Mouse (Mus musculus) heart, embryonic 14.5 days (tissue): ENCODE results near the gene Abca6. TPM values are rescaled to one million over a fixed set of nuclear protein-coding genes. Genes with fewer than 3 reads are reported as not detected.

Experiments
- ATAC-seq: fragments of 200-750 bp; cut with Nextera tagmentation; 2 replicates; pipeline ENCODE4 v1.8.0; 2017; ENCODE audit warnings: low read depth, moderate TSS enrichment; ENCODE audit not compliant: insufficient number of reproducible peaks, insufficient read depth, low FRiP score
- H3K27ac ChIP-seq, 2 experiments: fragments of 200-500 bp in 1 of 2; fragments of 300-500 bp in 1 of 2; sonication (generic) in 1 of 2; replicated peaks in 1 of 2; 2 replicates each; pipeline ENCODE4 v1.5.1; 2012 to 2014; ENCODE audit warnings: low read depth in 2 of 2, low read length in 2 of 2, control low read depth in 1 of 2, mild to moderate bottlenecking in 1 of 2, mixed read lengths in 1 of 2; ENCODE audit not compliant: control insufficient read depth in 1 of 2, insufficient read depth in 1 of 2
- H3K27me3 ChIP-seq: fragments of 300-500 bp; sonication (generic); 2 replicates; pipeline ENCODE4 v1.6.1; 2014; ENCODE audit warnings: mild to moderate bottlenecking, low read length, control low read depth; ENCODE audit not compliant: control insufficient read depth, insufficient read depth
- H3K36me3 ChIP-seq: fragments of 300-500 bp; sonication (generic); 2 replicates; pipeline ENCODE4 v1.6.1; 2014; ENCODE audit warnings: mild to moderate bottlenecking, control low read depth, low read length, mixed read lengths; ENCODE audit not compliant: control insufficient read depth, insufficient read depth
- H3K4me1 ChIP-seq, 2 experiments: fragments of 200-500 bp in 1 of 2; fragments of 300-500 bp in 1 of 2; sonication (generic) in 1 of 2; 2 replicates each; pipeline ENCODE4 v1.6.1; 2012 to 2014; ENCODE audit warnings: low read length in 2 of 2, control low read depth in 1 of 2, mixed read lengths in 1 of 2; ENCODE audit not compliant: control insufficient read depth in 2 of 2, insufficient read depth in 2 of 2
- H3K4me2 ChIP-seq: fragments of 300-500 bp; sonication (generic); 2 replicates; pipeline ENCODE4 v1.6.1; 2014; ENCODE audit warnings: mild to moderate bottlenecking, low read length
- H3K4me3 ChIP-seq, 2 experiments: fragments of 200-500 bp in 1 of 2; fragments of 300-500 bp in 1 of 2; sonication (generic) in 1 of 2; 2 replicates each; pipeline ENCODE4 v1.5.1; 2012 to 2014; ENCODE audit warnings: low read length in 2 of 2, mild to moderate bottlenecking in 2 of 2, control low read depth in 1 of 2, low read depth in 1 of 2, moderate library complexity in 1 of 2; ENCODE audit not compliant: control insufficient read depth in 1 of 2, insufficient read depth in 1 of 2
- H3K9ac ChIP-seq: fragments of 300-500 bp; sonication (generic); 2 replicates; pipeline ENCODE4 v1.6.1; 2014; ENCODE audit warnings: mild to moderate bottlenecking, low read length
- H3K9me3 ChIP-seq: fragments of 300-500 bp; sonication (generic); 2 replicates; pipeline ENCODE4 v1.6.1; 2016; ENCODE audit warnings: low read length, control low read depth; ENCODE audit not compliant: control insufficient read depth
- WGBS: fragments of 180-500 bp; shearing (Covaris S2); extraction: QIAGEN DNeasy Blood & Tissue Kit; methylation state at CpG from one replicate; pipeline ENCODE4 v1.1.7; 2014; 5-methylcytosine and 5-hydroxymethylcytosine counted together
- polyA plus RNA-seq: library from polyadenylated mRNA; unstranded; fragments of >200 nt; fragmentation: Nextera tagmentation; extraction: Ambion mirVana; gene quantifications from 2 replicates; pipeline ENCODE4 v1.2.1, GENCODE M21; 2014

Gene Abca6
- polyA plus RNA-seq: 1.3 and 1.6 TPM in 2 replicates

DNA sequence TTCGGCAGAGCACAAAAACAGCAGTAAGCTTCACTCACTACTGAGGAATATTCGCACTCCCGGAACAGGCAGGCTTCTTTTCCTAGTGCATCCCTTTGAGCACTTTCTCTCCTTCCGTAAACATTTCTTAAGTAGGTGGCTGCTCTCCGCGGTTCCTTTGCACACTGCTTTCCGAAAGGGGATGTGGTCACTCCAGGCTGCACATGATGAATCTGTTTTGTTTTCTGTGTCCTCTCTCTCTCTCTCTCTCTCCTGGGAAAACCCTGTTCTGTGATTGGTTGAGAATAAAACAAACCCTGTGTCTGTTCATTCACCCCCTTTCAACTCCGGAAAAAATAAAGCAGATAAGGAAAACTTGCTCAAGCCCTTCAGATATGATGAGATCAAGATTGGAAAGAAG lies at the start of gene Abca6:
Abca6 (minus strand) TSS at position 243 of the 400 bp plus-strand sequence.
- Histone ChIP-seq H3K27ac (peak within 1 kb of the TSS in 1 of 2 experiments; percentile 39; a peak in 1 of 4 replicates), H3K27me3 (no peaks in the 10 kb centered on the region), H3K4me2 (peak within 1 kb of the TSS; percentile 43), H3K36me3 (no peaks in the 10 kb centered on the region), H3K4me1 (no peaks in the 10 kb centered on the region), H3K9ac (no peak within 1 kb of the TSS), H3K9me3 (no peaks in the 10 kb centered on the region), H3K4me3 (peak within 1 kb of the TSS; percentile 5 to 32; a peak in 3 of 4 replicates)
- 16% methylated on average over 8 of the region's 8 CpGs for WGBS
- ATAC-seq: no peak

DNA sequence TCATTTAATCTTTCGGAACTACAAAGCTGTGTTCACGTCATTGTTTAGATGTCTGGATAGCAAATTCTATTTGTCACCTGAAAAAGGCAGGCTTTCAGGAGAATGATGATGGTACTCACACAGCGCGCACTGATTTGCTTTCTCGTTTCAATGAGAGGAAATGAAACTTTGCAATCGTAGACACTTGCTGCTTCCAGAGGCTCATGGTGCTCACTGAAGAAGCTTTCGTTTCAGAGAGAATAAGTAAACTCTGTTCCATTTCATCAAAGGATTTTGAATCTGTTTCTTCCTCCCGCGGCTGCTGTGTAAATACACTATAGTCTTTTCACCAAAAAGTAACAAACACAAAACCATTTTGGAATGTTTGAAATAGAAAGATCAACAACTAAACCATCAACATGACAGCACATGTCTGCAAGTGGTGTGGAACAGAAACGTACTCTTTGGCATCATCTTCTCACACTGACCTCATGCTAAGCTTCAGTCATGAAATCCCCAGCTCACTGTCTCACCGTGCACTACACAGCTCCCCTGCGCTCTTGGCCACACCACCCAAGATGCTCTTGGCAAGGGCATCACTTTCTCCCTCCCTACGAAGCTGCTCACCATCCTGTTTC lies 46.4 kb upstream of the Abca6 start:
- no peaks in the 10 kb centered on the region for H3K4me1 ChIP-seq
- ATAC-seq: no peak
- 83% methylated on average over 13 of the region's 13 CpGs for WGBS
- H3K4me3 ChIP-seq: no peak overlapping the region
- no peak overlapping the region for H3K27ac ChIP-seq
- H3K36me3 ChIP-seq: no peaks in the 10 kb centered on the region
- no peak overlapping the region for H3K9ac ChIP-seq
- no peaks in the 10 kb centered on the region for H3K27me3 ChIP-seq
- no peaks in the 10 kb centered on the region for H3K9me3 ChIP-seq
- no peak overlapping the region for H3K4me2 ChIP-seq

DNA sequence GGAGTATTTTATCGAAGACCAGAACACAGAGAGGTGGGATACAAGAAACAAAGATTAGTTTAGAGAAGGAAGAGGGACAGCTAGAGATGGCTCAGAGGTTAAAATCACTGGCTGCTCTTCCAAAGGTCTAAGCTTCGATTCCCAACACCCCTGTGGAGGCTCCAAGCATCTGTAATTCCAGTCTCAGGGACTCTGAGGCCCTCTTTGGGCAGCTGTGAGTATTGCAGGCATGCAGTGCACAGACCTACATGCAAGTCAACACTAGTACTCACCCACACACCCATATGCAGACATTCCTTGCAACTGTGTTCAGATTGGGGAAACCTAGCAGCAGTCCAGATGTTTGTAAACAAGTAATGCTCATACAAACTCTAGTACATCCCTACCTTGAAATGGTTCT lies 39.0 kb upstream of the Abca6 start:
- ATAC-seq: no peak
- Histone ChIP-seq H3K36me3 (no peaks in the 10 kb centered on the region), H3K4me3 (no peak overlapping the region), H3K27me3 (no peaks in the 10 kb centered on the region), H3K4me1 (peaks cover 0 to 4% of the 10 kb centered on the region in 2 experiments; a peak in 2 of 4 replicates), H3K27ac (no peak overlapping the region), H3K9ac (no peak overlapping the region), H3K9me3 (no peaks in the 10 kb centered on the region), H3K4me2 (no peak overlapping the region)
- 70% methylated on average over 2 of the region's 2 CpGs for WGBS

DNA sequence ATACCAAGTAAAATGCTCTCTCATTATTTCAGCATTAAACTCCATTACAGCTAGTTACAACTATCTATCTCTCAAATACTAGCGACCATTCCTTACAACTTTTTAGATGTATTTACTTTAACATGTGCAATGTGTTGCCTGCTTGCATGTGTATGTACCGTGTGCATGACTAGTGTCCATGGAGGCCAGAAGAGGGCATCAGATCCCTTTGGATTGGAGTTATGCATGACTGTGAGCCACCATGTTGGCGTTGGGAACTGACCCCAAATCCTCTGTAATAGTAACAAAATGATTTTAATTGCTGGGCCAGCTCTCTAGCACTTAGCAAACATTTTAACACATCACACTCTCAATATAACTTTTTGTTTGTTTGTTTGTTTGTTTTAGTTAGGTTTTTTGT lies 36.8 kb upstream of the Abca6 start:
- no peak overlapping the region for H3K4me2 ChIP-seq
- H3K9ac ChIP-seq: no peak overlapping the region
- no peak for ATAC-seq
- H3K9me3 ChIP-seq: no peaks in the 10 kb centered on the region
- no peak overlapping the region for H3K4me3 ChIP-seq
- no peaks in the 10 kb centered on the region for H3K36me3 ChIP-seq
- WGBS: 83% methylated on average over 3 of the region's 3 CpGs
- H3K27me3 ChIP-seq: no peaks in the 10 kb centered on the region
- no peak overlapping the region for H3K27ac ChIP-seq
- peaks cover 0 to 7% of the 10 kb centered on the region in 2 experiments; a peak in 2 of 4 replicates for H3K4me1 ChIP-seq

DNA sequence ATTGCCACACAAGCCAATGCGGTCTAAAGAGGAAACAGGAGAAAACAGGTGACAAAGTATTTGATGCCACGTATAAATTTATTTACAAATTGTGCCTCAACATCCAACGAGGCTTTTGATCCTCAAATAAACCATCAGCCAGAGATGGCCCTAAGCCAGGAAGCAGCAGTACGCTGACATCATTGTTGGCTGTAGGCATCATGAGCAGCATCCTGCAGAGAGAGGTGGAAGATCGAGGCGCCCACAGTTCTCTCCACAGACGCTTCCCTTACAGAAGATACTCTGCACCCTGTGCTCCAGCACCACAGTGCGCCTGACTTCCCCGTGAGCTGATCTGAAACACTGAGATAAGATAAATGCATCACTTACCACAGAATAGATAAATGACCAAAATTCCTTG lies 36.1 kb upstream of the Abca6 start:
- Histone ChIP-seq H3K4me1 (peaks cover 0 to 7% of the 10 kb centered on the region in 2 experiments; a peak in 2 of 4 replicates), H3K4me2 (no peak overlapping the region), H3K27ac (no peak overlapping the region), H3K9me3 (no peaks in the 10 kb centered on the region), H3K27me3 (no peaks in the 10 kb centered on the region), H3K36me3 (no peaks in the 10 kb centered on the region), H3K4me3 (no peak overlapping the region), H3K9ac (no peak overlapping the region)
- WGBS: 40% methylated on average over 9 of the region's 9 CpGs
- ATAC-seq: no peak

DNA sequence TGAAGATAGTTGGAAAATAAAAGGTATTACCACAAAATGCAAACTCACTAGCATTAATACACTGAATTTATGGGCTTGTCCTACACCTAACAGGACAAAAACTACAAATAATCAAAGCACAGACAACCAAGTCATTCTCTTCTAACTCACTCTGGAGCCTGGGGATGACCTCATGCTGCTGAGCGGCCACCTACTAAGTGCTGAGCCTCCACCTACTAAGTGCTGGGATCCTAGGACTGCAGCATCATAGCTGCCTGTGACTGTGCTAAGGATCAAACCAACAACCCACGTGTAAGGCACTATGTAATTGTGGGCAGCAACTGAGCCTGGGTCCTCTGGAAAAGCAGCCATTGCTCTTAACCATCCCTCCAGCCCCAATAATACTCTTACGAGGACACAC lies 34.8 kb upstream of the Abca6 start:
- Histone ChIP-seq H3K9ac (no peak overlapping the region), H3K4me2 (no peak overlapping the region), H3K9me3 (no peaks in the 10 kb centered on the region), H3K27ac (no peak overlapping the region), H3K27me3 (no peaks in the 10 kb centered on the region), H3K4me1 (peaks cover 0 to 7% of the 10 kb centered on the region in 2 experiments; a peak in 2 of 4 replicates), H3K4me3 (no peak overlapping the region), H3K36me3 (no peaks in the 10 kb centered on the region)
- no peak for ATAC-seq
- WGBS: 79% methylated on average over 3 of the region's 3 CpGs

DNA sequence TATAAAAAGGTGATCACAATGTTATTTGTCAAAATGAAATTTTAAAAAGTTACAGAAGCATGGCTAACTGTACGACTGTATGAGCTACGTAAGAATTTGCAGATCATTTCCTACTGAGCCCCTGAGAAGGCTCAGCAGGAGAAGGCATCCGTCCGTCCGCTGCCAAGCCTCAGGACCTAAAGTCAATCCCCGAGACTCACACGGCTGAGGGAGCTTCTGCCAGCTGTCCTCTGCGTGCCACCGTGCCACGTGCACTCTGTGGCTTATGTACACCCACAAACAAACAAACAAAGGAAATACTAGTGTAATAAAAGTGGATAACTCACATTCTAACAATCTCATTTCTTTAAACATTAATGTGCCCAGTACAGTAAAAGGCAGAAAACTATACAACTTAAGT lies 33.3 kb upstream of the Abca6 start:
- no peak overlapping the region for H3K4me3 ChIP-seq
- WGBS: 66% methylated on average over 10 of the region's 10 CpGs

More for the DNA sequence above, 33.3 kb upstream of the Abca6 start:
- H3K9ac ChIP-seq: no peak overlapping the region
- no peak for ATAC-seq
- no peaks in the 10 kb centered on the region for H3K27me3 ChIP-seq
- H3K4me2 ChIP-seq: no peak overlapping the region
- peaks cover 0 to 7% of the 10 kb centered on the region in 2 experiments; a peak in 2 of 4 replicates for H3K4me1 ChIP-seq
- H3K9me3 ChIP-seq: no peaks in the 10 kb centered on the region
- H3K27ac ChIP-seq: no peak overlapping the region
- H3K36me3 ChIP-seq: no peaks in the 10 kb centered on the region
